Mouse (Mus musculus): ENCODE results near the gene N4bp1.

Gene N4bp1

DNA sequence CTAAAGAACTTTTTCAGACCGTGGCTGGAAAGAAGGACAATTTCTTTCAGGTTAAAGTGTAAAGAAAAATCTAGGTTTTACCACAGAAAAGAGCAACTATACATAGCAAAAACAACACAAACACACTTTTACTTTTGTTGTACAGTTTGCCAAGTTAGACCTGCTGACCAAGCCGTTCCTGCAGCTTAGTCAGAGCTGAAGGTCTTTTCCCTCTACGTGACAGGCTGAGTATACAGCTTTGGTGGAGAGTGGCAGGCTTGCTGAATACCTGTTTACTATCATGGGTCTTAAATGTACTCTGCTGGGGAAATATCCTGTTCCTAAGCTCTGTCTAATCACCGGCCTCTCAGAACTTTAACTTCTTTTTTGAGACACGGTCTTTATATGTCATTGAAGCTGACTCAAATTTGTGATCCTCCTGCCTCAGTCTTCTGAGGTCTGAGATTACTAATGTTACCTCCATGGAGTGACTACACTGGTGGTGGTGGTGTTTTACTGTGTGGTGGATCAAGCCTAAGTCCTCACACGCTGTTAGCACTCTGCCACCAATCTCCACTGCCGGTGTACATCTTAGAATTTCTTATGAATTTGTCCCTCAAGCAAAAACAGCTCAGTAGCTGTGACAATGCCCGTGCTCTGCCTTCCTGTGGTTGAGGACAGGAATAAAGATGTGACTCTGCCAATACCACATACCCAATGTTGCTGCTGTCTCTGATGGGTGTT, 31.6 kb downstream of the N4bp1 start:
- no peak for DNase-seq

DNA sequence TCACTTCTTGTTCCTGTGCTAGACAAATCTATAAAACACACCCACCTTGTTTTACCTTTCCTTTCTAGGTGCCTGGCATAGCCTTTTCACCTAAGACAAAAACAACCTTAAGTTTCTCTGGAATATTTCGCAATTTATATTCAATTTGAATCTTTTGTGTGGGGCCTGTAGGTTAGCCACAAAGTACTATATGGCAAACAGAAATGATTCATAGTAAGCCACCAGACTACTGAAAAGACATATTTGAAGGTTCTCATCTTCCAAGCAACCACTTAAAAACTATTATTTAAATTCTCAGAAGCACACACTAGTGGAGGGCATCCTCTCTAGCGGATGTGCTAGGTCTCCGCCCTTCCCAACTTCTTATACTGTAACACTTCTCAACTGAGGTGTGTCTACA, 32.6 kb downstream of the N4bp1 start:
- no peak for DNase-seq

DNA sequence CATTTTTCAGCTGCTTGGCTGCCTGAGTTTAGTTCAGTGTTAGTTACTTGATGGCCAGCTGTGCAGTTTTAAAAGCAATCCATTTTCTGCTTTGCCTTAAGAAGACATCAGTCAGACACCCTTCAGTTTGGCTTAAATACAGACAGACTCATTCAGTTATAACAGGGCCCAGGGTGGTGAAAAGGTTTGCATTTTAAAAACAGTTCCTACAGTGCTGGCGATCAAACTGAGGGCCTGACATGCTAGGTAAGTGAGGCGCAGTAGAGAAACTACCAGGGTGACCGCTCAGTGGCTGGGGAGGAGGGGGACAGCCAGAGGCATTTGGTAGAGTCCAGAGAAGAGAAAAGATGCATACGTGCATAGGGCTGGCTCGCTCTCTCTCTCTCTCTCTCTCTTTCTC, 36.2 kb downstream of the N4bp1 start:
- DNase-seq, result no peak

DNA sequence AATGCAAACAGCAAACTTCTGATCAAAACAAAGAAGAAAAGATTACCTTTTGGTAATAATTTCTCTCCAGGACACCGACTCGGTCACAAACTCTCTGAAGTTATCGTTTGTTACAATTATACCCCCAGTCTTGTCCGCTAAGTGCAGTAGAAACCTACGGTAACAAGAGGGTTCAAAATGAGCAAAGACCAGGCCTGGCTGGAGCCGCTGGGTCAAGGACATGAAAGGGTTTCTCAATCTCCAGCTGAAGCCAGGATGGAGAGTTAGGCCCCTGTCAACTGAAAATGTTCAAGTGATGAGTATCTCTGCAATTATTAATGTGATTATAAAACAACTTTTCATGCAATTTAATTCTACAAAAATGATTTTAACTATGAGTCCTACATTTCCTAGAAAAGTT, 36.7 kb downstream of the N4bp1 start:
- DNase-seq, result no peak

DNA sequence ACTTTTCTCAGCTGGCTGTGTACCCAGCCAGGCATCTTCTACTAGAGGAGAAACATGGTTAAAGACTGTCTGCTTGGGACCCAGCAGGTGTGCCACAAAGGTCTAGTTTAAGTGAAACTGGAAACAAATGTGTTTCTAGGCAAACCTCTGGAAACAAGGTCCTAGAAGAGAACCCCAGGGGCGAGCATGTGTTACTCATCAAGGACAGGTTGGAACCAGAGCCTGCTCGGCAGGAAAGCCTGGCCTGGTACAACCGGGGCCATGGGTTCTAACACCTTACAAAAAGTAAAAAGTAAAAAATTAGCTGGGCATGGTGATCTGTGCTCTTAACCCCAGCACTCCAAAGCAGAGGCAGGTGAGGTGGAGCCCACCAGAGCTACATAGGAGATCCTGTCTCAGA, 38.0 kb downstream of the N4bp1 start:
- no peak for DNase-seq

DNA sequence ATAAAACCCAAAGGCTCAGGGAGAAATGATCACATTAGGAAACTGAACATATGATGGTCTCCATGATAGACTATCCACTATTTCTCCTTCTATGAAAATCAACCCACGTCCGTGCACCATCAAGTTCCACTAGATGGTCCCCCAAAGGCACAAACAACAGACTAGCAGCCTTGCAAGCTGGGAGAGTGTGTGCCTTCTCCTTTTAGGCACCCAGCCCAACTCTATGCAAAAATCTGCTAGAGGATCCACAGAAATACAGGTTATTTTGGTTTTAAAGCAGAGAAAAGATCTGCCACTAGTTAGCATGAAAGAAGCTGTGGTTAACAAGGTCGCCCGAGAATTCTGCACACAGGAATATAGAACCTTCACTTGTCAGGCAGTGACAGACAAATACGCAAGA, 39.2 kb downstream of the N4bp1 start:
- DNase-seq, result no peak

DNA sequence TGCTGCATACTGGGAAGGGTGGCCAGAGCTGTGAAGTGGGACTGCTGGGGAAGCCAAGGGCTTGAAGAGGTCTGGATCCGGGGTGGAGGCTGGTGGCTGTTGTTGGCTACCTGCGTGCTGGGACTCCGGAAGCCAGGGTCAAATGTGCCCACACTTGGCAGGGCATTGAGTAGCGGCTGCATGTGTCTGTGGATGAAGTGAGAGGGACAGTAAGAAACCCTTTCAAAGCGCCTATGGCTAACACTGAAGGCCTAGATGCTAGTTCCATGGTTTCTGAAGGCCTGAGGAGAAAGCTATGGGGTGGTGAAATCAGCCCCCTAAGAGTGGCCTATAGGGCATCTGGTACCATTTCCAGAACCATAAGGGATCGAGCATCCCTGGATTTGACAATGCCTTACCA, 40.2 kb downstream of the N4bp1 start:
- no peak for DNase-seq

DNA sequence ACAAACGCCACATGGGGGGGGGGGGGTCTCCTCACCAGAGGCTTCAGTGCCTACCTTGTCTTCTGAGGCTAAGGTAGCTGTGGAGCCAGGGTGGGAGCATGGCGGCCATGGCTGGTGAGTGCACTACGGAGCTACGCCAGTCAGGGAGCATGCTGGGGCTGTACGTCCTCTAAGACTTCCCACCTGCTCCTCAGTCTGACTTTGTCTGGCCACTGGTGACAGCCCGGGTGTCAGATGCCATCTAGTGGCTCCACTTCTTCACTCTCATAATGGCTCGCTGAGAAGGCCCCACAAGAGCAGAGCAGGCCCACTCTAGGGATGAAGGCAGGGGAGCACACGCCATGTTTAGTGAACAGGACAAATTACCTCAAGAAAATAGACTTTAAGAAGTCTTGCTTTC, 41.2 kb downstream of the N4bp1 start:
- peak; percentile 50 to 68 for DNase-seq

DNA sequence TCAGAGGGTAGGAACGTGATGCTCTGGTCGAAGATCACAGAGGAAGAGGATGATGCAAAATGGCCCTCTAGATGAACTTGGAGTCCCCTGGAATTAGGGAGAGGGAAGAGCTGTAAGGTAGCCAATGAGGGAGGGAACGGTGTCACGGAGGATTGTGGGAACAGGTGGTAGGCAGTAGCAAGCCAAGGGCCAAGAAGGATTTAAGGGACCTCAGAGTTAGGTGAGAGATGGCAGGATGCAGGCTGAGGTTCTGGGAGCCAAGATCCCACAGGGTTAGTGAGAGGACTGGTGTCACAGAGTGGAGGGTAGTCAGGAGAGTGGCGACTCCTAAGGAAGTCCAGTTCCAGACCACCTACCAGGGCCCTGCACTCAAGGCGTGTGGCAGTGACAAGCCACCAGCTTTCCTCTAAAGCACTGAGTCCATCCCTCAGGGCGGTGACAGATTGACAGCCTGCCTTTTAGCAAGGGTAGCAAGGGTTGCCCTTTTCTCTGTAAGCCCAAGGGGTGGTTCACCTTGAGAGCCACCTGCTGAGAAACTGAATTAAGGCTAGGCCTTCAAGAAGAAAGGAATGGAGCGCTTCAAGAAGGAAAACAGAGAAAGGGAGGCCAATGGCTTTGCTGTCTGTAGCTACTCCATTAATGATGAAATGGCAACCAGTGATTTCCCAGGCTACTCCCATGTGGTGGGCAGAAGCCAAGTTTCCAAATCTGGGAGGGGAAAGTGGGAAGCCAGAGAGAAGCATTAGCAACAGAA, 43.3 kb downstream of the N4bp1 start:
- DNase-seq, result no peak

DNA sequence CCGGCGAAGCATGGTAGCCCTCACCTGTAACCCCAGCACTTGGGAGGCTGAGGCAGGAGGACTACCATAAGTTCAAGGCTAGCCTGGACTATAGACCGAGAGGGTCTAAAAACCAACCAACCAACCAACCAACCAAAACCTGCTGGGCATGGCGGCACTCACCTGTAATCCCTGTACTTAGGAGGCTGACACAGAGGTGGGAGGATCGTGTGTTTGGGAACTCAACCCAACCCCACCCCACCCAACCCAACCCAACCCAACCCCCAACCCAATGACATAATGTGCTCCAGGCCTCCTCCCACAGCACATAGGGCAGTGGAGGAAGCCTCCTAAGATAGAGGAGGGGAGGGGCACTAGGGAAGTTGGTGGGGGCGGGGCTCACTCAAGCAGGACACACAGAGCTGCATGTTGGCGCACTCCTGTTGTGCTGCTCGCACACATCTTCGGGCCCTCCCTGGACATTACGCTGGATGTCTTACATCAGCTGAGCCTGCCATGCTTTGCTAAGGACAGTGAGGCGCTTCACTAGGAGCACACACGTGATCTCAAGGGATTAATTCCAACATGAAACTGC, 44.9 kb downstream of the N4bp1 start:
- no peak for DNase-seq

DNA sequence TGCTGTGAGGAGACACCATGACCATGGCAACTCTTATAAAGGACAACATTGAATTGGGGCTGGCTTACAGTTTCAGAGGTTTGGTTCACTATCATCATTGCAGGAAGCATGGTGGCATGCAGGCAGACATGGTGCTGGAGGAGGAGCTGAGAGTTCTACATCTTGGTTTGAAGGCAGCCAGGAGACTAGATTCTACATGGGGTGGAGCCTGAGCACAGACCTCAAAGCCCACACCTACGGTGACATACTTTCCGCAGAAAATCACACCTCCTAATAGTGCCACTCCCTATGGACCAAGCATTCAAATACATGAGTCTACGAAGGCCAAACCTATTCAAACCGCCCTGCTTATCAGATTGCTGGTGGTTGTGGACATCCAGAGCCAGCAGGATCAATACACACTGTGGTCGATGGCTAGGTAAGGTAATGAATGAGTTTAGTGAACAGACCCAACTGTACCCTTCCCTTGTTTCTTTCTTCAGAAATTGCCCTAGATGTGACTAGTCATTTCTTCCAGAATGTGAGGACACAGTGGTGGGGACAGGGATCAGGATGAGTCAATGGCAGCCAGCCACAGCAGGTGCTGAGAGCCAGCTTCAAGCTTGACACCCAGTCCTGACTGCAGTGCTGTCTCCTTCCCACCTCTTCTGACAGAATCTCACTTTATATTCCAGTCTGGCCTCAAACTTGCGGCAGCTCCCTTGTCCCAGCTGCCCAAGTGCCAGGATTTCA, 46.2 kb downstream of the N4bp1 start:
- DNase-seq, result no peak

DNA sequence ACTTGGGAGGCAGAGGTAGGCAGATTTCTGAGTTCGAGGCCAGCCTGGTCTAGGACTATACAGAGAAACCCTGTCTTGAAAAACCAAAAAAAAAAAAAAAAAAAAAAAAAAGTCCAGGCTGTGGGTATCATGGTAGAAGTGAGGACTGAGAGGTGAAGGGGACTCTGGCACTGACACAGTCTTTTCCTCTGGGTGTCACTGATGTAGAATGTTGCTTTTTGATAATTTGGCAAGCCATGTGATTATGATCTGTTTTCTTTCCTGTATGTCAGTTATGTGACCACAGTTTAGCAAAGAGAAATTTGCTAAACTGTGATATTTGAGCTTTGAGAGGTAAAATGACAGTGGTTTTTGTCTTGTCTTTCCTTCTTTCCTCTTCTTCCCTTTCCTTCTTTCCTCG, 47.8 kb downstream of the N4bp1 start:
- DNase-seq, result no peak

DNA sequence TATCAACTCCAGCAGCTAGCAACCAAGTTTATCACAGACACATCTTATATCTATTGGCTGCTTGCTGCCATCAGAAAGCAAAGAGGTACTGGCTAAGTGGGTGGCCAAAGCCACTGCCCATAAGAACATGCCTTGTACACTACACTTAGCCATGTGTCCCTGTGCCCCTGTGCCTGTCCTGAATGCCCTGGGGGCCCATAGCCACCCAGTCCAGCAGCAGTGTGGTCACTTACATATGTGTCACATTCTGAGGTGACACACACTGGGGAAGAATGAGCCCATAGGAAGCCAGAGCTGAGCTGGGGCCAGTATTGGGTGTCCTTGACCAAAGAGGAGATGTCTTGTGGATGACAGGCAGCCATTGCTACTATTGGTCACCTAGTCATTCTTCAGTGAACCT, 49.2 kb downstream of the N4bp1 start:
- no peak for DNase-seq

DNA sequence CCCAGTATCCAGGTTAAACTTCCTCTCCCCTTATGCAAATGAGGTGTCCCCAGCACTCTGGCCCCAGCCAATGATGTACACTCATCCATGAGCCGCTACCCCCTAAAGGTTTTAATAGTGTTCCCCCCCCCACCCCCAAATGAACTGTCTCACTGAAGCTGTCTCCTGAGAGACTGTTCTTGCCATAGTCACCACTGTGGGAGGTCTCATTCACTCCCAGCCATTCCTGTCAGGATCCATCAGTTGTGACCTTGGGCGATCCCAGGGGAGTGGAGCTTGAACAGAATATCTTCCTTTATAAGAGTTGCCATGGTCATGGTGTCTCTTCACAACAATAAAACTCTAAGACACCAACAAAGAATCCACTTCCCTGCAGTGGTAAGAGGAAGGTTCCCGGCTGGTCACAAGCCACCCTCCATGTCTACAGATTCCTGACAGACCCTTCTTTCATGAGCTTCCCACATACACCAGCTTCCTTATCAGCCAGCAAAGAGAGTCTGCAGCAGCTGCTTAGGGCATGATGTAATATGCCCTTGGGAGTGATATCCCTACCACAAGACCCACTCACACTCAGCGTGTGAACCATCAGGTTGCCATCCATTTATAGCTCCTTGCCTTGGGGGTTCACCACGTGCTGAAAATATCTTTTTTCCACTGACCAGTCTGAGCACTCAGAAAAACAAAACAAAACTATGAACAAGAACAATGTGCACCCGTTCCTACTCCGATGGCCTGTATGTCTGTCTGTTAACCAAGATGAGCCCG, 50.4 kb downstream of the N4bp1 start:
- DNase-seq, result no peak

DNA sequence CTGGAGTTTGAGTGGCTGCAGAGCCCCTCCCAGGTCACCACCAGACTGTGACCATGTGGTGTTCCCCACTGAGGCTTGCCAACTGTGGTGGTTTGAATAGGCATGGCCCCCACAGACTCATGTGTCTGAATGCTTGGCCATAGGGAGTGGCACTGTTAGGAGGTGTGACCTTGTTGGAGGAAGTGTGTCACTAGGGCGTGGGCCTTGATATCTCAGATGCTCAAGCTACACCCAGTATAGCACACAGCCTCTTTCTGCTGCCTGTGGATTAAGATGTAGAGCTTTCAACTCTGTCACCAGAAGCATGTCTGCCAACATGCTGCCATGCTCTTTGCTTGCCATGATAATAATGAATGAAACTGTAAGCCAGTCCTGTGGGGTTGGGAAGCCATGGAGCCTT, 51.1 kb downstream of the N4bp1 start:
- no peak for DNase-seq

DNA sequence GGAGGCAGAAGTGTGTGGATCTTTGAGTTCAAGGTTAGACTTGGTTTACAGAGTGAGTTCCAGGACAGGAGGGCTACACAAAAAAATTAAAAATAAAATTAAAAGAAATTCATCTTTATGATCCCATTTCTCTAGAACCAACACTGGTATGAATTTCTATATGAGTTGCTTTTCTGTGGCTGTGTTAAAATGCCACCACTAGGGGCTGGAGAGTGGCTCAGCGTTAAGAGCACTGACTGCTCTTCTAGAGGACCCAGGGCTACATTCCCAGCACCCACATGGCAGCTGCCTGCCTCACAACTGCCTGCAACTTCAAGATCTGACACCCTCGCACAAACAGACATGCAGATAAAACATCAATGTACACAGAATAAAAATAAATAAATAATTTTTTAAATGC, 56.1 kb downstream of the N4bp1 start:
- no peak for DNase-seq

DNA sequence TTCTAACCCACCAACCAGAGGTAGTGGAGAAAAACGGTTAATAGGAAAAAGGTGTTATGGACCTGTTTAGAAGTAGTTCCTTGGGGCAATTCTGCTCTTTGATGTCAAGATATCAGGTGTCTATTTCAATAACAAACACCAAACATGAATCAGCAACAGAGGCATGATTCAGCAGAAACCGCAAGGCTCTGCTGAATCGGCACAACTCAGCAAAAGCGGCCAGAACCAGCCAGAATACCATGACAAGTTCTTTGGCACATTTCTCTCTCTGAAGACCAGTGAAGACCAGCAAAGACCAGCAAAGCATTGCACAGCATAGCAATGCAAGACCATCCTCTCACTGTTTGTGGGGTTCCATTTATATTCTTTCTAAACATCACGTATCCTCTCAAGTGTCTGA, 57.9 kb downstream of the N4bp1 start:
- DNase-seq, result no peak

DNA sequence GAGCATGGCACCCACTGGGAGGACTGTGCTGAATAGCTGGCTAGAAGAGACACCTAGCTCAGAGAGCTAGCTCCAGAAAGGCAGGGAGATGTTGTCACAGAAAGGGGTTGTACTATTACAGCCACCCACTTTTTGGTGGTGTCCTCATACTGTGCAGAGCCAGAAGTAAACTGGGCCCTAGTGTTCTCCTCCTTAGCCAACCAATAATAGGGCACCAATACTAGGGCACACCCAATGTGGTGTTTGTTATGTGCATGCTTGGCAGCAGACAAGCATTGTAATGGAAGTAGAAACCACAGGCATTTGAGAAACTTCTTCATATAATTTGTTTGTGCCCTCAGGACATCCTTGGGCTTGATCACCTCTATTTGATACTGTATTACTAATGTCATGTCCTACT, 58.5 kb downstream of the N4bp1 start:
- DNase-seq, result no peak

DNA sequence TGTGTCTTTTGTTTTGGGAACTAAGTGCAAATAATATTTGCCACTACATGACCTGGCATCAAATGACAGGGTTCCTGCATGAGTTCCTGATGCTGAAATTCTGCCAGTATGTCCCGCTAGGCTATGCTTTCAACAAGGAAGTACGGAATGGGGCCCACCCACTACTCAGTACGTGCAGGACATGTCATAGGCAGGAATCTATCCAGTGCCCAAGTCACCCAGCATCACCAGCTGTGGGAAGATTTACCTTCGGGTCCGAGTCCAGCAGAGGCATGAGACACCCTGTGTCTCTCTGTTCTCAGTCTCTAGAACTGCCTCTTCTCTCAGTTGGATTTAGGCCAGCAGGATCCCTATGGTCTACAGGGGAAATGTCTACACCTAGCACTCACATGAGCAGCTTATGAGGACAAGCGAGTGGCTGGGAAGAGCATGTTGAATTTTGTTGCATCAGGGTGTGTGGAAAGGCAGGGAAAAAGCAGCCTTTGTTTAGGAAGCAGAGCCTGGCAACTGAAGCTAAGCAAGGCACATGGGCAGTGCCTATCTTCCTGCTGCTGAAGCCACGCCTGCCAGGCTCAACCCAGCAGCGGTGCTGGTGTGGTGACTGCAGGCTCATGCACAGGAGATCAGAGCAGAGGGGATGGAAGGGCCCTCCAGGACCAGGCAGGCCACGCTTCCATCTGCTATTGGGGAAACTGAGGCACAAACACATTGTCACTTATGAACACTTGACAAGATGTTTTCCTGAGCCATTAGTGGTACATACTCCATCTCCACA, 59.2 kb downstream of the N4bp1 start:
- DNase-seq, result no peak

DNA sequence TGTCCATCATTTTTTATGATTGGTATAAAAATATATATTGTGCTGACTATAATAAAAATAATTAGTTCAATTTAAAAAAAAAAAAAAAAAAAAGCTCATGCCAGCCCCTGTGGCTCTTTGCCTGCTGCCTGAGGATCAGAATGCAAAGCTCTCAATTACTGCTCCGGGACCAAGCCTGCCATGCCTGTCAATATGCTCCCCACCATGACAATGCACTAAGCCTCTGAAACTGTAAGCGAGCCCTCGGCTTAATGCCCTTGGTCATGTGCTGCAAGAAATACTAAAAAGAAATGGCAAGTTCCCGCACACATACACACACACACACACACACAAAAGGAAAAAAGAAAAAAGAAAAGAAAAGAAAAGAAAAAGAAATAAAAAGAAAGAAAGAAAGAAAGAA, 60.3 kb downstream of the N4bp1 start:
- no peak for DNase-seq

DNA sequence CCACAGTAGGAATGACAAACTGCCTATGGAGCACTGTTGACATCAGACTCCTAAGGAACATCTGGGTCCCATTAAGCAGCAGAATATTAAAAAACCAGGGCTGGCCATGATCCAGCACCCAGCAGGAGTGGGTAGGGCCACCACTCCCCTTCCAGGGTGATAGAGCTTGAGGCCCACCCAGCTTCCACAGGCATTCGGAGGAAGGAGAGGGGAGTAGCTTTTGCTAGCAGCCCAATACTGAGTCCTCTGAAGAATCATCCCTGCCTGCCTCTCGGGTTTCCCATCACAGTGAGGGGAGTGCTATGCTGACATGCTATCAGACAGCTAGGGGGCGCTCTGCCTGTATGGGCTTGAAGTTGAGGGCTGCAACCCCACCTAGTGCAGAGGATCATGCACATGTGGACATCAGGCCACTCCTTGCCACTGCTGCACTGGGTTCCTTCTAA, 64.3 kb downstream of the N4bp1 start:
- DNase-seq, result peak in 1 of 2 experiments; percentile 54

DNA sequence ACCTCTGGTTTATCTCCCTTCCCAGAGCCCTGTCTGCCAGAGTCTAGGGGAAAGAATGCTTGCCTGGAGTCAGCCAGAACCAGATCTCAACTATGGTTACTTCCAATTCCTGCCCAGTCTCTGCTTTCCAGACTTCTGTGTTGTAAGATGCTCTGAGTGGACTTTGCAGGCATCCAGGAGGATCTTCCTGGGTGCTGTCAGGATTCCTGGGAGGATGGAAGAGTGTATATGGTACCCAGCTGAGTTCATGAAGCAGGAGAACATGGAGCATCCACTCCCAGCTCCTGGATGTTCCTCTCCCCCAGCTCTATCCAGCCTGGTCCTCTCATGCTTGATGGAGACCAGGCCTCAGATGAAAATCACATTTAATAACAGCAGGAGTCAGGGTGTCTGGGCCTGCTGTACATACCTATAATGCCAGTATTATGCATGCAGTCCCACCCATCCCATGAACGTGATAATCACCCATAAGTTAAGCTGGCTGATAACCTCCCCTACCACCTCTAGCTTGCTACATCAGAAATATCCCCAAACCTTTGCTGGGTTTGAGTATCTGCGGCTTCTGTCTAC, 64.8 kb downstream of the N4bp1 start:
- DNase-seq, result no peak
